Mouse (Mus musculus) hindbrain, embryonic 12.5 days (tissue): ENCODE data around the gene Foxo3. TPM values are rescaled to one million over a fixed set of nuclear protein-coding genes. Genes with fewer than 3 reads are reported as not detected.

Experiments used
- ATAC-seq: fragments of 200-750 bp; cut with Nextera tagmentation; 2 replicates; pipeline ENCODE4 v1.8.0; 2017; ENCODE audit warnings: moderate TSS enrichment; ENCODE audit not compliant: low FRiP score
- H3K27ac ChIP-seq: fragments of 300-500 bp; sonication (generic); 2 replicates; pipeline ENCODE4 v1.5.1; 2016; ENCODE audit warnings: mild to moderate bottlenecking
- H3K27me3 ChIP-seq: fragments of 300-500 bp; sonication (generic); 2 replicates; pipeline ENCODE4 v1.6.1; 2016; ENCODE audit warnings: mild to moderate bottlenecking
- H3K36me3 ChIP-seq: fragments of 300-500 bp; sonication (generic); 2 replicates; pipeline ENCODE4 v1.6.1; 2016; ENCODE audit warnings: mild to moderate bottlenecking
- H3K4me1 ChIP-seq: fragments of 300-500 bp; sonication (generic); 2 replicates; pipeline ENCODE4 v1.6.1; 2016
- H3K4me2 ChIP-seq: fragments of 300-500 bp; sonication (generic); replicated peaks from 2 replicates; pipeline ENCODE4 v1.6.1; 2016; ENCODE audit warnings: mild to moderate bottlenecking
- H3K4me3 ChIP-seq: fragments of 300-500 bp; sonication (generic); 2 replicates; pipeline ENCODE4 v1.5.1; 2016; ENCODE audit warnings: mild to moderate bottlenecking
- H3K9ac ChIP-seq: fragments of 300-500 bp; sonication (generic); 2 replicates; pipeline ENCODE4 v1.6.1; 2016; ENCODE audit warnings: mild to moderate bottlenecking, moderate library complexity
- H3K9me3 ChIP-seq: fragments of 300-500 bp; sonication (generic); replicated peaks from 2 replicates; pipeline ENCODE4 v1.6.1; 2016; ENCODE audit warnings: mild to moderate bottlenecking
- WGBS: fragments of 180-500 bp; shearing (Covaris S2); methylation state at CpG from one replicate; pipeline ENCODE4 v1.1.7; 2016; 5-methylcytosine and 5-hydroxymethylcytosine counted together
- polyA plus RNA-seq: library from polyadenylated mRNA; unstranded; fragments of >200 nt; fragmentation: Nextera tagmentation; extraction: Ambion mirVana; gene quantifications from 2 replicates; pipeline ENCODE4 v1.2.1, GENCODE M21; 2016

Foxo3 gene
- polyA plus RNA-seq, 1 experiment from 2014 or later: 5.0 TPM

DNA sequence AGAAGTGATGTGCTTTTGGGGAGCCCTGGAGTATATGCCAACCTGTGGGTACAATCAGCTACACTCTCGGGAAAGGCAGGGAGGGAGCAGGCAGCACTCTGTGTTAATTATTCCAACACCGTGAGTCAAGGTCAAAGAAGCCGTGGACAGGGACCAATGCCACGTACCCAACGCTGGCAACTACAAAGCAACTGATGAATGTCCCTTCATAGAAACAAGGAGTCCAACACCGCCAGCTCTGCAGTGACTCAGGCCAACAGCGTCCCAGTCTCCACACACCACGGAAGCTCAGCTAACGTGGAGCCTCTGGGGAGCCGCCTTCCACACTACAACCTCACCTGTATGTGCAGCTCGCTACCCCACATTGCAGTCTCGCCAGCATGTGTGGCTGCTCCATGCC, 68.9 kb downstream of the Foxo3 start:
- Histone ChIP-seq H3K4me2 (no peak overlapping the region), H3K36me3 (no peaks in the 10 kb centered on the region), H3K9ac (no peak overlapping the region), H3K9me3 (no peaks in the 10 kb centered on the region), H3K4me1 (peaks cover 12% of the 10 kb centered on the region), H3K4me3 (no peak overlapping the region), H3K27me3 (no peaks in the 10 kb centered on the region), H3K27ac (no peak overlapping the region)
- 92% methylated on average over 12 of the region's 12 CpGs for WGBS
- ATAC-seq: no peak

DNA sequence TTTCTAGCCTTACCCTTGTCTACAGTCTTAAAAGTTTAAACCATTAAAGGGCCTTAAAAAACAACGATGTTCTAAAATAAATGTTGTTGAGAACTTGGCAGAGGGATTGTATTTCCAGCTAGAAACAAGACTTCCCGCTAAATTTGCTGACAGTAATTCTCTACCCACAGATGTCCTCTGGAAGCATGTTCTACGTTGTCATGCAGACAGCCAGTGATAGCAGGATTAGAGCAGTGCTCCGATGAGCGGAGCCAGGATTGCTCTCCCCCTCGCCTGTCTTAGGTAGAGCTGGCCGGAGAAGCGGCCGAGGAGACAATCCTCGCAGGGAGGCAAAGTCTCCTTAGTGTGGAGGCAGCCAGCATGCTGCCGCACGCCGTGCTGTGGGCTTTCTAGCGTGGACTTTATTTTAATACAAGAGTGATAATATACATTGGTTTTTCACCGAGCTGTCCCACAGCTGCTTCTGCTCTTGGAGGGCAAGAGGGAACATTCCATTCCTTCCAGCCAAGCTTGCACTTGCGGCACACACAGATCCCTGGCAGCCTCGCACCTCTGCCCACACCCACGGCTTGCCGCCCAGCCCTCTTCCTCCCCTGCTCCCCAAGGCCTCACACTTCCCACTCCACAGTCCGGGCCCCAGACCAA, 71.7 kb downstream of the Foxo3 start:
- Histone ChIP-seq H3K4me2 (no peak overlapping the region), H3K36me3 (no peaks in the 10 kb centered on the region), H3K27ac (no peak overlapping the region), H3K4me1 (peaks cover 8% of the 10 kb centered on the region), H3K9me3 (no peaks in the 10 kb centered on the region), H3K27me3 (no peaks in the 10 kb centered on the region), H3K4me3 (no peak overlapping the region), H3K9ac (no peak overlapping the region)
- no peak for ATAC-seq
- 81% methylated on average over 20 of the region's 20 CpGs for WGBS

DNA sequence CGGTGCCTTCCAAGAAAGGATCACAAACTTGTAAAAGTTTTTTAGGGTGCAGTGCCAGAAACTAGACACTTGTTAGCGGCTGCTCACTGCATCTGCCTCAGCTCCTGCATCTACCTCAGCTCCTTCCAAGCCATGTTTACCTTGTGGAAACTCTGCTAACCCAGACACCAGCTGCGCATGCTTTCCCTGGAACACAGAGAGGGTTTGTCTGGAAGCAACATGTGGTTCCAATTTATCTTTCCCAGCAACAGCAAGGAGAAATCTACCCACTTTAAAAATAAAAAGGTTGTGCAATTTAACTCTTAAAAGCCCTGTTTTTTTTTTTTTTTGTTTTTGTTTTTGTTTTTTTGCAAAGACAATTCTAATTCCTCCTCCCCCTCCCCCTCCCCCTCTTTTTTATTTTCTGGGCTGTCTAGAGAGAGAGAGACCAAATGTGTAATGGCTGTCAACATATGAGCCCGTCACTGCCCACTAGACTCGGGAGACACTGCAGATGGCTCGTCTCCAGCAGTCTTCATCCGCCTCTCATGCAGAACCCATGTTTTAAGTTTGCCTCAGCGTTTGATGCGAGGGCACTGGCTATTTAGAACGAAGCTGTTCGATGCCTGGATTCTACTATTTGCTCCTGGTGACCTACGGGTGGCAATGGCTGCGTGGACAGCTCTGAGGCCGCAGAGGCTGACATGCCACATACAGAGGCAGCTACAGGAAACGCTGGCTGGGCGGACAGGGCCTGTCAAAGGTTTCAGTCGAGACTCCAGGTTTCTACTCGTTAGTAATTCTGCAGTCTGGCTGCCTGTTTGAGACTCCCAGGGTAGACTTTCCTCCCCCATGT, 73.0 kb downstream of the Foxo3 start:
- ATAC-seq: no peak
- H3K27ac ChIP-seq: peak overlapping the region; percentile 40
- 61% methylated on average over 18 of the region's 18 CpGs for WGBS

DNA sequence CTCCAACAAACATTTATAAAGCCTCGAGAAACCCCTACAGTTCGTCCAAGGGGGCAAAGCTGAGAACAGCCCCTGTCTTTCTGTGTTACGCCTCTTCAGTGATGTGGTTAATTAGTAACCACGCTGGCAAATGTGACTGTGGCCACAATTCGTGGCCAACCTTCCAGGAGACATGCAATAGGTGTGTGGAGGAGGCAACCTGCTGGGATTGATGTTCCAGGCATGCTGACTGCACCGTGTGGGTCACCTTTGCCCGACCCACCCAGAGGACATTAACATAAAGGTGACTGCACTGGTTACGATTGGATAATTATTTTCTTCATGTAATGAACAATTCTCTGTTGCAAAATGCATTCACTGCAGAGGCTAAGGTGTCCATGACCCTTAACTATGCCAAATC, 74.0 kb downstream of the Foxo3 start:
- Histone ChIP-seq H3K36me3 (peaks cover 1% of the 10 kb centered on the region), H3K4me2 (no peak overlapping the region), H3K9ac (no peak overlapping the region), H3K9me3 (0 out of 2 replicates have a peak, but pooled peaks cover 2% of the 10 kb centered on the region), H3K27me3 (no peaks in the 10 kb centered on the region), H3K4me1 (peaks cover 10% of the 10 kb centered on the region), H3K4me3 (no peak overlapping the region), H3K27ac (peak overlapping the region; percentile 40; the same call in 1 of the 2 replicates)
- ATAC-seq: no peak
- 70% methylated on average over 8 of the region's 8 CpGs for WGBS

More for the DNA sequence above, 73.0 kb downstream of the Foxo3 start:
- H3K27me3 ChIP-seq: no peaks in the 10 kb centered on the region
- no peak overlapping the region for H3K4me3 ChIP-seq
- no peaks in the 10 kb centered on the region for H3K36me3 ChIP-seq
- no peak overlapping the region for H3K9ac ChIP-seq
- H3K9me3 ChIP-seq: no peaks in the 10 kb centered on the region
- H3K4me1 ChIP-seq: peaks cover 10% of the 10 kb centered on the region
- H3K4me2 ChIP-seq: no peak overlapping the region

DNA sequence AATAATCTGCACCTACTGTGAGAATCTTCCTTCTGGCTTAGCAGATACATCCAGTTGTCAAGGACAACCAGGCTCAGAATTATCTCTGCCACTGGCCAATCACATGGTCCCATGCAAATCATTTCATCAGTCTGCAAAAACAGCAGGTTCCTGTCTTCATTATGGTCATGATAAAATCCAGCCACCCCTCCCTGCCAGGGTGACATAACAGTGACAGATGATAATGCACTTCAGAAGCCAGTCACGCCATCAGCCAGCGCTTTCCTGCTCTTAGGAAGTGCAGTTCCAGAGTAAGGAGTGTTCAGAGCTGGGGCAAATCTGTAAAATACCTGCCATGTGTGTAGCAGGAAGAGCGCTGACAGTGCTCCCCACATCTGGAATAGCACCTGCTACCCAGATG, 77.1 kb downstream of the Foxo3 start:
- H3K9me3 ChIP-seq: peaks cover 8% of the 10 kb centered on the region; the same call in 1 of the 2 replicates
- H3K4me3 ChIP-seq: no peak overlapping the region
- no peaks in the 10 kb centered on the region for H3K27me3 ChIP-seq
- H3K4me1 ChIP-seq: peaks cover 12% of the 10 kb centered on the region
- no peak overlapping the region for H3K9ac ChIP-seq
- WGBS: 55% methylated on average over 3 of the region's 3 CpGs
- H3K4me2 ChIP-seq: no peak overlapping the region
- H3K36me3 ChIP-seq: peaks cover 19% of the 10 kb centered on the region
- peak; percentile 48; the same call in 1 of the 2 replicates for ATAC-seq
- H3K27ac ChIP-seq: no peak overlapping the region

DNA sequence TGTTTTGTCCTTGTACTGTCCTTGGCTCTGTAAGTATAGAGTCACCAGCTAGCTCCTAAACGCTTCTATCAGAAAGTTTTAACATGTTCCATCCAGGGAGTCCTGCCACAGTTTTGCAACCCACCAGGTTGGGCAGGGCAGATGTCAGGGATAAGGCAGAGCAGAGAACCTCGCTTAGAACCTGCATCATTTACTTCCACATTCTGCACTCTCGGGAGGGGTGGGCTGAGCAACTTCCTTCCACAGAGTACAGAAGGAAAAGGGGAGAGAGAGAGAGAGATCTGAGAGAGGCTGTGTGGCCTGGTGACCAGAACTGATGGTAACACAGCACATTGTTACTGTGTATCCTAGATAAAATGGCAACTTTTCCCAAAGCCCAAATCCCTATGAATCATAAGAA, 77.9 kb downstream of the Foxo3 start:
- H3K4me3 ChIP-seq: no peak overlapping the region
- 75% methylated on average over 3 of the region's 3 CpGs for WGBS
- no peak overlapping the region for H3K27ac ChIP-seq
- H3K4me2 ChIP-seq: no peak overlapping the region
- H3K36me3 ChIP-seq: peaks cover 19% of the 10 kb centered on the region
- H3K4me1 ChIP-seq: peaks cover 12% of the 10 kb centered on the region
- no peaks in the 10 kb centered on the region for H3K27me3 ChIP-seq
- ATAC-seq: no peak
- H3K9me3 ChIP-seq: peaks cover 8% of the 10 kb centered on the region; the same call in 1 of the 2 replicates
- no peak overlapping the region for H3K9ac ChIP-seq

DNA sequence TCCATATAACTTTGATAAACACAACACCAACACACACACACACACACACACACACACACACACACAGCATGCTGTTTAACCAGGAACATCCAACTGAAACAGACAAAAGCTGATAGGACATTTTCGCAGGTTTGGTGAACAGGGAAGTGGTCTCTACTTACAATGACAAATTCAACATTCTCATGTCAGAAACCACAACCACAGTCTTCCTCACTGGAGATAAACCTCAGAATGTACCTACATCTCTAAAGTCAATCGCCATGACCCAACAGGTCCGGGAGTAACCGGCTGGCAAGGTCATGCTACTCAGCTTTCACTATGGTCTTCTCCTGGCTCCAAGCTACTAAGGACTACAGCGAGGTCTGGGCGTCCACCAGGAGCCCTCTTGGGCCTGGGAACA, 81.8 kb downstream of the Foxo3 start:
- no peak for ATAC-seq
- no peaks in the 10 kb centered on the region for H3K27me3 ChIP-seq
- 90% methylated on average over 6 of the region's 6 CpGs for WGBS

DNA sequence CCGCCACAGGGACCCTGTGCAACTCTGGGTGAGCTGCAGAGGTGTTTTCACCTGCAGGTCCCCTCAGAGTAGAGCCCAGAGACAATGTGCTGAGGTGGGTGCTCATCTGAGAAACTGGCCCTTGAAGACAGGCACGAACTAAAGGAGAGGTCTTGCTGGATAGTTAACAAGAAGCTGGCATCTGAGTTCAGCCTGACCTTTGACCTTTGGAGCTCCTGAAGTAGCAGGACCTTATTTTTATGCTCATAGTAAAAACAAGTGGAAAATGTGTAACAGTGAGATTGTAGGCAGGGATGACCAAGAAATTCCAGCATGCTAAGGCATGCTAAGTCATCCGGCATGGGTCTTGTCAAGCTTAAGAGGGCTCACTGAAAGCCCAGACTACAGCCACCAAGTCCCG, 82.6 kb downstream of the Foxo3 start:
- peaks cover 8% of the 10 kb centered on the region for H3K4me1 ChIP-seq
- ATAC-seq: no peak
- 82% methylated on average over 4 of the region's 4 CpGs for WGBS
- H3K36me3 ChIP-seq: peaks cover 19% of the 10 kb centered on the region
- no peak overlapping the region for H3K9ac ChIP-seq
- no peaks in the 10 kb centered on the region for H3K27me3 ChIP-seq
- H3K9me3 ChIP-seq: peaks cover 8% of the 10 kb centered on the region; the same call in 1 of the 2 replicates
- H3K4me3 ChIP-seq: no peak overlapping the region
- H3K27ac ChIP-seq: no peak overlapping the region
- H3K4me2 ChIP-seq: no peak overlapping the region

More for the DNA sequence above, 81.8 kb downstream of the Foxo3 start:
- H3K27ac ChIP-seq: no peak overlapping the region
- H3K4me1 ChIP-seq: peaks cover 13% of the 10 kb centered on the region
- H3K4me2 ChIP-seq: no peak overlapping the region
- peaks cover 19% of the 10 kb centered on the region for H3K36me3 ChIP-seq
- H3K9me3 ChIP-seq: peaks cover 8% of the 10 kb centered on the region; the same call in 1 of the 2 replicates
- no peak overlapping the region for H3K4me3 ChIP-seq
- H3K9ac ChIP-seq: no peak overlapping the region

DNA sequence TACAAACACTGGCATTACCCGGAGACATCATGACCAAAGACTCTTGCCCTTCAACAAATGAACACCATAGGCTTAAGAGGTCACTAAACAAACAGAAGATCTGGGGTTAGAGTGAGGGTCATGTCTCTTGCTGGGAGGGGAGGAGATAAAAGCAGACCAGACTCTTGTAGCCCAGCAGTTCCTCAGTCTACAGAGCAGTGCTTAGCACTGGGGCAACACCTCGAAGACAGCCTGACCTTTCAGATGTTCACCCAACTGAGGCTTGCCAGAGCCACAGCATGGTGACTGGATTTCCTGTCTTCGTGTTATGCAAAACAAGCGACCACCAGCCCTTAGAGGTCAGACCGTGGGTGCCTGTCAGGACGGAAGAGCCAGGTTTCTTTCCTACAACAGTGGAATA, 83.6 kb downstream of the Foxo3 start:
- Histone ChIP-seq H3K27me3 (no peaks in the 10 kb centered on the region), H3K4me3 (no peak overlapping the region), H3K9me3 (peaks cover 8% of the 10 kb centered on the region; the same call in 1 of the 2 replicates), H3K36me3 (peaks cover 19% of the 10 kb centered on the region), H3K9ac (no peak overlapping the region), H3K4me1 (peaks cover 18% of the 10 kb centered on the region), H3K4me2 (no peak overlapping the region), H3K27ac (no peak overlapping the region)
- 17% methylated on average over 6 of the region's 6 CpGs for WGBS
- no peak for ATAC-seq

DNA sequence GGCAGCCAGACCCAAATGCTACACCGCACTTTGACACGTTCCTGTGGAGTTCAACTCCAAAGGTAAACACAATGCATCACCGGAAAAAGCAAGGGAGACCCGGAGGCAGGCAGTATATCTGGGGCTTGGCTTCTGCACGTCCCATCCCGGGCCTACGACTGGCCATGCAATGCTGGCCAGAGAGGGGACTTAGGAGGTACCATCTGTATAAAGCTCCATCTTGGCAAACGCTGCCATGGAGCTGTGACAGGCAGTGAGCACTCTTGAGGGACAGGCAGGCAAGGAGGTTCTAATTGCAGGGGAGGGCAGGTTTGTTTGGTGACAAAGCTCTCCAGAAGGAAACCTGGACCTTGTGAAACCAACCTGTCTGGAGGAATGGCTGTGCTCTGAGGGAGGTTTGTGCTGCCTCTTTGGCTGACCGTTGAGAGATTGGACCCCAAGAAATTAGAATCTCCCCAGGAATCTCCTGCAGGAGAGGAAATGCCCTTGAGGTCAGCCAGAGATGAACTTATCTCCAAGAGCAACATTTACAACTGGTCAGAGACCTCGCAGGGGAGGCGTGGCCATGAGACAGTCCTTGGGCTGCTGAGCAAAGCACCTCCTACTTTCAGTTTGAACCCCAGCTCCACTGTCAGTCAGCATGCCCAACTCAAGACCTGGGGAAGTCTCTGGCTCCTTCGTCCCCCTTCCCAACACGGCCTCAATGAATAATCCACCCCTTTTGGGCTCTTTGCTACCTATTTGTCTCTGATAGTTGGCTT, 86.7 kb downstream of the Foxo3 start:
- Histone ChIP-seq H3K36me3 (peaks cover 6% of the 10 kb centered on the region; the same call in 1 of the 2 replicates), H3K27me3 (no peaks in the 10 kb centered on the region), H3K4me1 (peaks cover 16% of the 10 kb centered on the region), H3K9me3 (no peaks in the 10 kb centered on the region), H3K4me3 (no peak overlapping the region), H3K9ac (no peak overlapping the region), H3K27ac (no peak overlapping the region), H3K4me2 (no peak overlapping the region)
- no peak for ATAC-seq
- 74% methylated on average over 13 of the region's 13 CpGs for WGBS

DNA sequence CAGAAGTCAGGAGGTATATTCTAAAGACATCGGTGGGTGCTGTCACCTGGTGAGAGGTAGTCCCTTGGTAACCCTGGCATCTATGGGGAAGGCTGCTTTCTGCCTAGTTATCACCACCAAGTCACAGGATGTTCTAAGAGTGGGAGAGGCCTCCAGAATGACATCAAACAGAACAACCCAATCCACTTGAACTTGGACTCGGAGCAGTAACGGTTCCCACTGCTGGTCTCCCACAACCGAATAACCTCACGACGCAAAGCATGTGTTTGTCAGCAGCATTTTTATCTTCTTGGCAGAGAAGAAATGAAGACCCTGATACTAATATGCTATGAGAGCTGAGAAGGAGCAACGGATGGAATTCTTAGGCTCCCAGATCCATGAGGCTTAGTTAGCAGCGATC, 87.5 kb downstream of the Foxo3 start:
- ATAC-seq: no peak
- WGBS: 95% methylated on average over 8 of the region's 8 CpGs
- H3K27me3 ChIP-seq: no peaks in the 10 kb centered on the region
- no peak overlapping the region for H3K4me3 ChIP-seq
- no peak overlapping the region for H3K9ac ChIP-seq
- H3K9me3 ChIP-seq: no peaks in the 10 kb centered on the region
- H3K4me1 ChIP-seq: peaks cover 16% of the 10 kb centered on the region
- no peak overlapping the region for H3K27ac ChIP-seq
- H3K4me2 ChIP-seq: no peak overlapping the region
- peaks cover 14% of the 10 kb centered on the region; the same call in 1 of the 2 replicates for H3K36me3 ChIP-seq

DNA sequence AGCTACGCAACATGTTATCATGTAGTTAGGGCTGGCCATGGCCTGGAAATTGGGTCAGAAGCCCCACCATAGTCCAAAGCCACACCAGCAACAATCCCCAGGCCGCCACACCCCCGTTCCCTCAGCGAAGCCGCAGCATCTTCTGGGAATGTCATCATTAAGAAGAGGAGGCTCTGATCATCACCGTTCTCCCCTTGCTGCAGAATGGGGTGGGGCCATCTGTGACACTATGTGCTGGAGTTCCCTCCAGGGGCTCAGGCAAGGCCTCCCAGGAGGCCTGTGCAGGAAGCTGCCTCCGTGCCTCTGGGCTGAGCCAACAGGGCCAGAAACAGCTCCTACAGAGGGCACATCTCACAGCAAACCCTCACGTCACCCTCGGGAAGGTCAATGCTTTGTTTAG, 88.5 kb downstream of the Foxo3 start:
- H3K27ac ChIP-seq: no peak overlapping the region
- no peak overlapping the region for H3K4me2 ChIP-seq
- WGBS: 67% methylated on average over 9 of the region's 9 CpGs
- peaks cover 21% of the 10 kb centered on the region; the same call in 1 of the 2 replicates for H3K36me3 ChIP-seq
- H3K4me3 ChIP-seq: no peak overlapping the region
- no peak for ATAC-seq
- H3K4me1 ChIP-seq: peaks cover 14% of the 10 kb centered on the region
- H3K9me3 ChIP-seq: no peaks in the 10 kb centered on the region
- H3K27me3 ChIP-seq: no peaks in the 10 kb centered on the region
- no peak overlapping the region for H3K9ac ChIP-seq
